Mouse (Mus musculus) limb, embryonic 13.5 days (tissue): ENCODE data around the gene Gm15737. TPM values are rescaled to one million over a fixed set of nuclear protein-coding genes. Genes with fewer than 3 reads are reported as not detected.

ENCODE experiments used
- ATAC-seq: fragments of 200-750 bp; cut with Nextera tagmentation; 2 replicates; pipeline ENCODE4 v1.8.0; 2017; ENCODE audit warnings: low read depth, moderate number of reproducible peaks, moderate TSS enrichment; ENCODE audit not compliant: low FRiP score
- H3K27ac ChIP-seq: fragments of 300-500 bp; sonication (generic); 2 replicates; pipeline ENCODE4 v1.5.1; 2015; ENCODE audit warnings: inconsistent platforms, mild to moderate bottlenecking, moderate library complexity
- H3K27me3 ChIP-seq: fragments of 300-500 bp; sonication (generic); 2 replicates; pipeline ENCODE4 v1.6.1; 2015; ENCODE audit warnings: mild to moderate bottlenecking, inconsistent platforms
- H3K36me3 ChIP-seq: fragments of 300-500 bp; sonication (generic); 2 replicates; pipeline ENCODE4 v1.6.1; 2015; ENCODE audit warnings: inconsistent platforms, mild to moderate bottlenecking, moderate library complexity
- H3K4me1 ChIP-seq: fragments of 300-500 bp; sonication (generic); 2 replicates; pipeline ENCODE4 v1.6.1; 2015; ENCODE audit warnings: inconsistent platforms
- H3K4me2 ChIP-seq: fragments of 300-500 bp; sonication (generic); replicated peaks from 2 replicates; pipeline ENCODE4 v1.6.1; 2015; ENCODE audit warnings: inconsistent platforms, mild to moderate bottlenecking, moderate library complexity
- H3K4me3 ChIP-seq: fragments of 300-500 bp; sonication (generic); 2 replicates; pipeline ENCODE4 v1.5.1; 2015; ENCODE audit warnings: moderate library complexity, mild to moderate bottlenecking, inconsistent platforms
- H3K9ac ChIP-seq: fragments of 300-500 bp; sonication (generic); 2 replicates; pipeline ENCODE4 v1.6.1; 2015; ENCODE audit warnings: mild to moderate bottlenecking, inconsistent platforms
- H3K9me3 ChIP-seq: fragments of 300-500 bp; sonication (generic); 2 replicates; pipeline ENCODE4 v1.6.1; 2016; ENCODE audit warnings: inconsistent platforms
- whole genome bisulfite sequencing: fragments of 180-500 bp; shearing (Covaris S2); methylation state at CpG from one replicate; pipeline ENCODE4 v1.1.7; 2015; 5-methylcytosine and 5-hydroxymethylcytosine counted together
- polyA plus RNA-seq: library from polyadenylated mRNA; unstranded; fragments of >200 nt; fragmentation: Nextera tagmentation; extraction: Ambion mirVana; gene quantifications from 2 replicates; pipeline ENCODE4 v1.2.1, GENCODE M21; 2015

Gene Gm15737
- polyA plus RNA-seq, 1 experiment from 2014 or later: 0.10 TPM

- no peak overlapping the region for H3K27ac ChIP-seq
- H3K4me3 ChIP-seq: no peak overlapping the region
- H3K9me3 ChIP-seq: no peaks in the 10 kb centered on the region
- 47% methylated on average over 5 of the region's 5 CpGs for WGBS
- ATAC-seq: peak; percentile 54; the same call in 1 of the 2 replicates
- no peaks in the 10 kb centered on the region for H3K27me3 ChIP-seq
- peaks cover 34% of the 10 kb centered on the region for H3K36me3 ChIP-seq
- H3K9ac ChIP-seq: no peak overlapping the region
- no peak overlapping the region for H3K4me2 ChIP-seq
- peaks cover 6% of the 10 kb centered on the region; the same call in 1 of the 2 replicates for H3K4me1 ChIP-seq
Measured at GRCm38 (mm10) chr6:92850250-92850649, 18.9 kb upstream of the Gm15737 start.

DNA sequence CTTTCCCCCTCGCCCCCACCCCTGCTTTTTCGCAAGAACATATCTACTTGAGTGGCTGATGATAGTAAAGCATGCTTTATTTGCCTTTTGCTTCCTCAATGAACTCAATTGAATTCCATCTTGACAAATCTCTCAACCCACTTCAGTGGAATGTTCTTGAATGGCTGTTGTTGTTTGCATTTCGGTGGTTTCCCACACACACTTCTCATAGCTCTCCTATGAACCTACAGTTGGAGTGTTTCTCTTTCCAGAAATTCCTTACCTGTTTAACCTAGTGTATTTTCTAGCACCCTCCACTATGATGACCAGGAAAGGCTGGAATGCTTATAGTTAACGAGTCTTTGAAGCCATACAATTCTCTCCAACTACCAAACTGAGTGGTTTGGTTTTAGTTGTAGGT is 14.3 kb upstream of the Gm15737 start:
- peaks cover 42% of the 10 kb centered on the region for H3K36me3 ChIP-seq
- H3K4me3 ChIP-seq: no peak overlapping the region
- H3K9me3 ChIP-seq: no peaks in the 10 kb centered on the region
- no peaks in the 10 kb centered on the region for H3K27me3 ChIP-seq
- H3K4me2 ChIP-seq: no peak overlapping the region
- no peak overlapping the region for H3K27ac ChIP-seq
- H3K9ac ChIP-seq: no peak overlapping the region
- 89% methylated on average over 4 of the region's 4 CpGs for WGBS
- peaks cover 6% of the 10 kb centered on the region; the same call in 1 of the 2 replicates for H3K4me1 ChIP-seq
- ATAC-seq: no peak

GRCm38 (mm10) chr6:92857761-92858160 is 11.4 kb upstream of the Gm15737 start:
- Histone ChIP-seq H3K4me2 (no peak overlapping the region), H3K4me1 (peaks cover 6% of the 10 kb centered on the region; the same call in 1 of the 2 replicates), H3K9ac (no peak overlapping the region), H3K36me3 (peaks cover 37% of the 10 kb centered on the region), H3K4me3 (no peak overlapping the region), H3K27me3 (no peaks in the 10 kb centered on the region), H3K27ac (no peak overlapping the region), H3K9me3 (no peaks in the 10 kb centered on the region)
- no peak for ATAC-seq
- WGBS: 93% methylated on average over 13 of the region's 13 CpGs

GRCm38 (mm10) chr6:92858721-92859510 is 10.2 kb upstream of the Gm15737 start:
- no peak overlapping the region for H3K27ac ChIP-seq
- H3K4me2 ChIP-seq: no peak overlapping the region
- no peaks in the 10 kb centered on the region for H3K9me3 ChIP-seq
- no peak for ATAC-seq
- H3K4me3 ChIP-seq: no peak overlapping the region
- 90% methylated on average over 12 of the region's 12 CpGs for WGBS
- H3K9ac ChIP-seq: no peak overlapping the region
- peaks cover 6% of the 10 kb centered on the region; the same call in 1 of the 2 replicates for H3K4me1 ChIP-seq
- H3K27me3 ChIP-seq: no peaks in the 10 kb centered on the region
- H3K36me3 ChIP-seq: peaks cover 40% of the 10 kb centered on the region

GRCm38 (mm10) chr6:92860285-92860912 is 8.8 kb upstream of the Gm15737 start:
- Histone ChIP-seq H3K27ac (no peak overlapping the region), H3K9ac (no peak overlapping the region), H3K27me3 (no peaks in the 10 kb centered on the region), H3K4me1 (peaks cover 6% of the 10 kb centered on the region; the same call in 1 of the 2 replicates), H3K9me3 (no peaks in the 10 kb centered on the region), H3K4me3 (no peak overlapping the region), H3K4me2 (no peak overlapping the region), H3K36me3 (peaks cover 43% of the 10 kb centered on the region)
- WGBS: 42% methylated on average over 5 of the region's 5 CpGs
- ATAC-seq: no peak

DNA sequence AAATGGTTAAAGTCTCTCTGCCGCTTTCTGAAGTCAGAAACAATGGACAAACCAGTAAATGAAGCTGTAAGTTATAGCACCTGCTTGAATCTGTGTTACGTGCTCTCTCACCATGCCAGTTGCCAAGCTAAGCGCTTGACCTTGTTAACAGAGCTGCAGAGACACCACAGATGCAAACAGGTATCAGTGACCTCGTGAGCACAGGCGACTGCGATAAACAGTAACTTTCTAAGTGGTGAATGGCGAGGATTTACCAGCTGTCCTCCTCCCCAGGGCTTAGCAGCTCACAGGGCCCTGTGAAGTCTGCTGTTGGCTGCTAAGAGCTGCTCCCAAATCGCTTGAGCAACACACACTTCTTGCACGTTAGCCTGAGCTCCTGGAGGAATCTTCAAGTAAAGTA is 6.6 kb upstream of the Gm15737 start:
- ATAC-seq: no peak
- Histone ChIP-seq H3K4me1 (peaks cover 6% of the 10 kb centered on the region; the same call in 1 of the 2 replicates), H3K4me3 (no peak overlapping the region), H3K4me2 (no peak overlapping the region), H3K9ac (no peak overlapping the region), H3K27ac (no peak overlapping the region), H3K27me3 (no peaks in the 10 kb centered on the region), H3K9me3 (no peaks in the 10 kb centered on the region), H3K36me3 (peaks cover 37% of the 10 kb centered on the region)
- WGBS: 55% methylated on average over 9 of the region's 9 CpGs

DNA sequence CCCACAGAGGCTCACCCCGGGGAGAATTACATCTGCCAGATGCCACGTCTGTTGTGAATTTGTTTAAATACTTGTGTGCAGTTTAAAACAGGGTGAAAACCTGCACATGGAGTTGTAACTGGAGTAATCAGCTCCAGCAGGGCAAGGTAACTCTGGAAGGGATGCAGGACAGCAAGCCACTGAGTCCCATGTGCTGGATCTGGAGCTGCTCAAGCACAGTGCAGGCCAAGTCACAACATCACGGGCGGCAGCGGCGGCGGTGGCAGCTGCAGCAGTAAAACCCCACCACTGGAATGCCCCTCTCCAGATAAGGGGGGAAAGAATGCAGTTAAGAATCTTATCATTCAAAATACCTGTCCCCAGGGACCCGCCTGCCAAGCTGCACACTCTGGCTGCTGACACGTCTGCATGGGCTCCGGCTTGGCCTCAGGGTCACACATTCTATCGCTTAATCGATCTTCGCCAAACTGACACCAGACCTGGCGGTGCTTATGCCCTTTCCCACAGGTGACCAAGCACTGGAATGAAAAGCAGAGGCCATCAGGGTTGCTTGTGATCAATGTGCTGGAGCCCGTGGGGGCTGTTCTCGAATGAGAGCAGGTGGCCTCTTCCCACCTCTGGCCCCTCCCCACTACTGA is 544 bp downstream of the Gm15737 start:
- Histone ChIP-seq H3K36me3 (peaks cover 29% of the 10 kb centered on the region), H3K27ac (peak overlapping the region; percentile 59; the same call in 1 of the 2 replicates), H3K4me1 (peaks cover 20% of the 10 kb centered on the region), H3K27me3 (no peaks in the 10 kb centered on the region), H3K4me3 (no peak overlapping the region), H3K9me3 (no peaks in the 10 kb centered on the region), H3K4me2 (peak overlapping the region; percentile 42), H3K9ac (0 out of 2 replicates have a peak overlapping the region, but pooled peaks have one; percentile 43)
- ATAC-seq: peak; percentile 81
- 28% methylated on average over 16 of the region's 16 CpGs for WGBS

DNA sequence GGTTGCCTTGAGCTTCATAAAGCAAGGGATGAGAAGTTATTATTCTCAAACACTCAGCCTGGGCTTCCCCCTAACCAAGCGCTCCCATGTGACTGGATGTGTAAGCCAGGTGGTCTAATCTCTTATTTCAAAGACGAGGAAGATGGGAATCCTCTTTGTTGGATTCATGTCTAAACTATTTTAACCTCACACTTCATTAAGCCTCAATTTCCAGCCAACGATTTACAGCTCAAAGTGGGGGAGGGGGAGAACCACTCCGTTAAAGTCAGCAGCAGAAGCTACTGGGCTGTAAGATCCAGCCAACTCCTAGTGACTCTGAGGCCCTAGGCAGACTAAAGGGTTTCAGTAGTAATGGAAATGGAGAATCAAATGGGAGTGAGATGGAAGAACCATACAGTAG is 2.7 kb downstream of the Gm15737 start:
- Histone ChIP-seq H3K9ac (no peak overlapping the region), H3K36me3 (peaks cover 33% of the 10 kb centered on the region), H3K27me3 (no peaks in the 10 kb centered on the region), H3K4me1 (peaks cover 20% of the 10 kb centered on the region), H3K4me3 (no peak overlapping the region), H3K4me2 (no peak overlapping the region), H3K27ac (no peak overlapping the region), H3K9me3 (no peaks in the 10 kb centered on the region)
- no peak for ATAC-seq
- WGBS: 34% methylated on average over 4 of the region's 4 CpGs

GRCm38 (mm10) chr6:92872766-92873165 is 3.6 kb downstream of the Gm15737 start:
- Histone ChIP-seq H3K27me3 (no peaks in the 10 kb centered on the region), H3K27ac (no peak overlapping the region), H3K4me3 (no peak overlapping the region), H3K9ac (no peak overlapping the region), H3K9me3 (no peaks in the 10 kb centered on the region), H3K36me3 (peaks cover 41% of the 10 kb centered on the region), H3K4me2 (no peak overlapping the region), H3K4me1 (peaks cover 20% of the 10 kb centered on the region)
- no peak for ATAC-seq
- 85% methylated on average over 10 of the region's 10 CpGs for WGBS

GRCm38 (mm10) chr6:92874854-92875253 is 5.7 kb downstream of the Gm15737 start:
- H3K4me2 ChIP-seq: no peak overlapping the region
- H3K27me3 ChIP-seq: no peaks in the 10 kb centered on the region
- no peak overlapping the region for H3K4me3 ChIP-seq
- peaks cover 7% of the 10 kb centered on the region for H3K4me1 ChIP-seq
- no peaks in the 10 kb centered on the region for H3K9me3 ChIP-seq
- peaks cover 55% of the 10 kb centered on the region for H3K36me3 ChIP-seq
- no peak for ATAC-seq
- H3K9ac ChIP-seq: no peak overlapping the region
- no peak overlapping the region for H3K27ac ChIP-seq
- WGBS: 59% methylated on average over 5 of the region's 5 CpGs

DNA sequence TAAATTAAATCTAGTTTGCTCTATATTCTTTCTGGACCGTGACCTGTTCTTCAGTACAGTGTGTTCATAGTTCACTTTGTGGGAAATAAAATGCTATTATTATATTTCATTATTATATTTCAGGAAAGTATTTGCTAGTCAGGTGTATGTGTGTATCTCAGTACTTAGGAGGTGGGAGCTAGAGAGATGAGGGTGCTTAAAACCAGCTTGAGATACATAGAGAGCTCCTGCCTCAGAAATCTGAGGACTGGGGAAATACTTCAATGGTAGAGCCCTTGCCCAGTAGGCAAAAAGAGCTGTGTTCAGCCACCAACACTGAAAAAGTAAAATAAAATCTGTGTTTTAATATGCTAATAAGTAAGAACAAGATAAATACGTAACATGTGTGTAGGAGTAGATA is 6.2 kb downstream of the Gm15737 start:
- Histone ChIP-seq H3K9ac (no peak overlapping the region), H3K4me3 (no peak overlapping the region), H3K27ac (no peak overlapping the region), H3K9me3 (no peaks in the 10 kb centered on the region), H3K27me3 (no peaks in the 10 kb centered on the region), H3K4me2 (no peak overlapping the region), H3K4me1 (peaks cover 6% of the 10 kb centered on the region), H3K36me3 (peaks cover 55% of the 10 kb centered on the region)
- ATAC-seq: no peak
- 91% methylated on average over 2 of the region's 2 CpGs for WGBS

DNA sequence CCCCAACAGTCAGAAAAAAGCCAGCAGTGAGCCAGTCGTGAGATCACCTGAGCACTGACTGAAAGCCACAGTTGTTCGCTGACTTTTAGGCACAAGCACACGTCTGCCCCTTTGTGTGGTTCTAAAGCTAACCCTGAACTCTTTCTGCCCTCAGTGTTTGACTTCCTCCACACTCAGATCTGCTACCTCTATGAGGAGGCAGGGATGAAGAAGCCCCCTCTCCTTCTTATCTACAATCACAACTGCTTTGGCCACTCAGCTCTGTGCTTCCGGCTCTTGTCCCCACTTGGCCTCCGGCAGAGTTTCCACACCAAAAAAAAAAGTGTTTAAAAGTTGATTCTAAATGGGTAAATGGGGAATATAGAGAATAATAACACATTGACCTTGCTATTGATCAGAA is 7.0 kb downstream of the Gm15737 start:
- Histone ChIP-seq H3K4me1 (0 out of 2 replicates have a peak, but pooled peaks cover 10% of the 10 kb centered on the region), H3K27ac (no peak overlapping the region), H3K27me3 (no peaks in the 10 kb centered on the region), H3K9me3 (no peaks in the 10 kb centered on the region), H3K4me2 (no peak overlapping the region), H3K36me3 (peaks cover 55% of the 10 kb centered on the region), H3K9ac (no peak overlapping the region), H3K4me3 (no peak overlapping the region)
- whole genome bisulfite sequencing: 84% methylated on average over 5 of the region's 5 CpGs
- no peak for ATAC-seq
